Comparison of ENCODE assay signal across 33 mouse cellular contexts in genomic region chr15:56479682-56480081, GRCm38 (mm10).
DNase-seq lines count a peak whose midpoint lies in the region; ATAC-seq lines count a peak whose summit lies in the region.
"Had no signal": no experiment of that assay in that cellular context is flagged by ENCODE, and none has a peak within 500 bp of the region (broad histone marks: within the 10 kb centered on the region; RNA-seq: fewer than 3 reads in every experiment).

No protein-coding gene starts in this region.

- no peak overlapping the region for H3K4me3 ChIP-seq in embryonic facial prominence, embryonic 11.5 days (ENCODE audit: low read depth, low read length)
- no peak overlapping the region for H3K4me3 ChIP-seq in limb, embryonic 12.5 days (replicated peaks)
- H3K4me3 ChIP-seq in forebrain, embryonic 11.5 days (ENCODE audit: low read depth, low read length): no peak overlapping the region
- H3K4me3 ChIP-seq: forebrain, embryonic 15.5 days; gastrocnemius, adult 2 months; heart, embryonic 13.5 days; kidney, embryonic 15.5 days; left cerebral cortex, adult 2 months; liver, embryonic 12.5 days; midbrain, embryonic 10.5 days; midbrain, embryonic 15.5 days had no signal

- H3K9me3 ChIP-seq in embryonic facial prominence, embryonic 11.5 days (replicated peaks; ENCODE audit: control insufficient read depth, low read length): no peaks in the 10 kb centered on the region
- no peaks in the 10 kb centered on the region for H3K9me3 ChIP-seq in limb, embryonic 12.5 days
- H3K9me3 ChIP-seq in forebrain, embryonic 11.5 days (ENCODE audit: control insufficient read depth, low read length): no peaks in the 10 kb centered on the region
- H3K9me3 ChIP-seq: forebrain, embryonic 15.5 days; G1E; heart, embryonic 13.5 days; kidney, embryonic 15.5 days; liver, embryonic 12.5 days; midbrain, embryonic 10.5 days; midbrain, embryonic 15.5 days had no signal

- H3K27ac ChIP-seq in embryonic facial prominence, embryonic 11.5 days (replicated peaks; ENCODE audit: low read depth, low read length): no peak overlapping the region
- H3K27ac ChIP-seq in limb, embryonic 12.5 days: no peak overlapping the region
- H3K27ac ChIP-seq in forebrain, embryonic 11.5 days (ENCODE audit: low read depth, low read length): no peak overlapping the region
- H3K27ac ChIP-seq: forebrain, embryonic 15.5 days; gastrocnemius, adult 2 months; heart, embryonic 13.5 days; hindbrain, embryonic 14.5 days; kidney, embryonic 15.5 days; left cerebral cortex, adult 2 months; liver, embryonic 12.5 days; macrophage; midbrain, embryonic 10.5 days; midbrain, embryonic 15.5 days; stomach, postnatal 0 days had no signal

- H3K4me1 ChIP-seq in embryonic facial prominence, embryonic 11.5 days (ENCODE audit: control insufficient read depth, insufficient read depth, low read length): no peaks in the 10 kb centered on the region
- H3K4me1 ChIP-seq in limb, embryonic 12.5 days (replicated peaks): peaks cover 11% of the 10 kb centered on the region; the same call in 1 of the 2 replicates
- H3K4me1 ChIP-seq in forebrain, embryonic 11.5 days (replicated peaks; ENCODE audit: control insufficient read depth, insufficient read depth, low read length): no peaks in the 10 kb centered on the region
- H3K4me1 ChIP-seq: forebrain, embryonic 15.5 days; heart, embryonic 13.5 days; kidney, embryonic 15.5 days; liver, embryonic 12.5 days; midbrain, embryonic 10.5 days; midbrain, embryonic 15.5 days had no signal

- ATAC-seq in embryonic facial prominence, embryonic 11.5 days (replicated peaks; ENCODE audit: insufficient number of reproducible peaks, low FRiP score, low TSS enrichment, low read depth): no peak
- ATAC-seq in limb, embryonic 12.5 days (ENCODE audit: insufficient number of reproducible peaks, insufficient read depth, low FRiP score, low TSS enrichment, low read depth): peak; percentile 78; the same call in 1 of the 2 replicates
- ATAC-seq in forebrain, embryonic 11.5 days (replicated peaks; ENCODE audit: low FRiP score): no peak
- ATAC-seq: forebrain, embryonic 15.5 days; inflammation-experienced regulatory T-cells, adult 6 months; liver, embryonic 12.5 days; liver, postnatal 0 days; midbrain, embryonic 15.5 days had no signal

- DNase-seq in cerebellum, postnatal 10 days: peak; percentile 6 to 16
- DNase-seq in cerebellum, adult 8-10 months: no peak
- peak; percentile 49 for DNase-seq in 3T3-L1 (ENCODE audit: low read depth, low spot score)
- DNase-seq in embryonic facial prominence, embryonic 11.5 days (ENCODE audit: low spot score): peak; percentile 56
- DNase-seq in forebrain, embryonic 11.5 days (ENCODE audit: low spot score): no peak
- no peak for DNase-seq in liver
- no peak for DNase-seq in gastrocnemius, postnatal 25 days
- DNase-seq: adrenal gland, postnatal 25 days; cerebellum, adult 18-20 months; cerebellum, postnatal 25 days; gastrocnemius, adult 2 months; heart, postnatal 10 days; kidney, adult 11 months; kidney, postnatal 25 days; liver, postnatal 0 days; lung, postnatal 10 days; right cerebral cortex, adult 18-20 months; spleen, adult 18-20 months; thymus, adult 18-20 months; thymus, postnatal 25 days had no signal

- no peaks in the 10 kb centered on the region for H3K27me3 ChIP-seq in embryonic facial prominence, embryonic 11.5 days (ENCODE audit: control insufficient read depth, insufficient read depth, low read length)
- no peaks in the 10 kb centered on the region for H3K27me3 ChIP-seq in limb, embryonic 12.5 days
- no peaks in the 10 kb centered on the region for H3K27me3 ChIP-seq in forebrain, embryonic 11.5 days (ENCODE audit: control insufficient read depth, insufficient read depth, low read length)
- H3K27me3 ChIP-seq: forebrain, embryonic 15.5 days; heart, embryonic 13.5 days; kidney, embryonic 15.5 days; liver, embryonic 12.5 days; midbrain, embryonic 15.5 days had no signal

- H3K36me3 ChIP-seq in embryonic facial prominence, embryonic 11.5 days (replicated peaks; ENCODE audit: control insufficient read depth, insufficient read depth, low read depth, low read length): no peaks in the 10 kb centered on the region
- H3K36me3 ChIP-seq in limb, embryonic 12.5 days: no peaks in the 10 kb centered on the region
- H3K36me3 ChIP-seq in forebrain, embryonic 11.5 days (ENCODE audit: control insufficient read depth, insufficient read depth, low read length): no peaks in the 10 kb centered on the region
- H3K36me3 ChIP-seq: forebrain, embryonic 15.5 days; G1E; heart, embryonic 13.5 days; kidney, embryonic 15.5 days; liver, embryonic 12.5 days; midbrain, embryonic 10.5 days; midbrain, embryonic 15.5 days had no signal

- no peak overlapping the region for H3K9ac ChIP-seq in embryonic facial prominence, embryonic 11.5 days (replicated peaks; ENCODE audit: low read length)
- H3K9ac ChIP-seq in limb, embryonic 12.5 days (replicated peaks): no peak overlapping the region
- H3K9ac ChIP-seq in forebrain, embryonic 11.5 days (ENCODE audit: low read length): no peak overlapping the region
- H3K9ac ChIP-seq: forebrain, embryonic 15.5 days; heart, embryonic 13.5 days; hindbrain, embryonic 14.5 days; kidney, embryonic 15.5 days; liver, embryonic 12.5 days; liver, postnatal 0 days; midbrain, embryonic 15.5 days had no signal

- H3K4me2 ChIP-seq in embryonic facial prominence, embryonic 11.5 days (ENCODE audit: low read depth, low read length): no peak overlapping the region
- no peak overlapping the region for H3K4me2 ChIP-seq in limb, embryonic 12.5 days
- H3K4me2 ChIP-seq in forebrain, embryonic 11.5 days (ENCODE audit: low read depth, low read length, severe bottlenecking): no peak overlapping the region
- H3K4me2 ChIP-seq: forebrain, embryonic 15.5 days; heart, embryonic 13.5 days; hindbrain, embryonic 14.5 days; kidney, embryonic 15.5 days; liver, embryonic 12.5 days; midbrain, embryonic 15.5 days had no signal

Comparison
In these comparisons a context has a peak if more than half of its experiments do, and no peak if none do; other contexts are left out.
1. DNase-seq: peak in cerebellum, postnatal 10 days (2 of 2), 3T3-L1 (single experiment) and embryonic facial prominence, embryonic 11.5 days (single experiment); none in cerebellum, adult 8-10 months (single experiment), forebrain, embryonic 11.5 days (single experiment), liver (single experiment) and gastrocnemius, postnatal 25 days (single experiment).